Mouse (Mus musculus): ENCODE measurements at regions not wholly inside any gene's neighbourhood (a gene's known extent, or its start where the extent isn't known, plus 50 kb on each side); places are given as distances from the start of the nearest gene placed in this dataset.

GRCm38 (mm10) chr16:55421569-55422342 is 124.0 kb upstream of the Zpld1 start:
- TF ChIP-seq CTCF (IDR thresholded peaks at IDR 0.05; ENCODE audit: borderline replicate concordance, control insufficient read depth, extremely low read depth, insufficient read depth, low read length, poor library complexity) (no peak), POLR2A (IDR thresholded peaks at IDR 0.05; ENCODE audit: control insufficient read depth, extremely low read depth, insufficient read depth, low read length, poor library complexity) (no peak)
